Mouse (Mus musculus): ENCODE data around the gene Slc4a4.
"Not testable (repeated sequence)": the region's sequence is repeated elsewhere in the genome, so short reads cannot be mapped to it uniquely, and the experiment has no call there.

The Slc4a4 gene

GRCm38 (mm10) chr5:89090131-89090530, 203.5 kb downstream of the Slc4a4 start:
- DNase-seq, result no peak

- DNase-seq, result no peak
These were observed 209.8 kb downstream of the Slc4a4 start for GRCm38 (mm10) chr5:89096371-89096770.

- DNase-seq, result no peak
These were observed 210.7 kb downstream of the Slc4a4 start for GRCm38 (mm10) chr5:89097291-89097690.

GRCm38 (mm10) chr5:89098121-89098520, 211.5 kb downstream of the Slc4a4 start:
- no peak for DNase-seq

GRCm38 (mm10) chr5:89099886-89100285, 213.3 kb downstream of the Slc4a4 start:
- no peak for DNase-seq

- no peak for DNase-seq
These were observed 215.9 kb downstream of the Slc4a4 start for GRCm38 (mm10) chr5:89102560-89102959.

- no peak for DNase-seq
These were observed 218.7 kb downstream of the Slc4a4 start for GRCm38 (mm10) chr5:89105346-89105745.

- no peak for DNase-seq
These were observed 219.6 kb downstream of the Slc4a4 start for GRCm38 (mm10) chr5:89106217-89106616.

GRCm38 (mm10) chr5:89108809-89109208, 222.2 kb downstream of the Slc4a4 start:
- DNase-seq, result no peak

GRCm38 (mm10) chr5:89109832-89110231, 223.2 kb downstream of the Slc4a4 start:
- no peak for DNase-seq

- DNase-seq, result not testable (repeated sequence)
These were observed 225.4 kb downstream of the Slc4a4 start for GRCm38 (mm10) chr5:89111987-89112386.

- no peak for DNase-seq
These were observed 234.3 kb downstream of the Slc4a4 start for GRCm38 (mm10) chr5:89120881-89121280.

- DNase-seq, result no peak
These were observed 236.8 kb downstream of the Slc4a4 start for GRCm38 (mm10) chr5:89123270-89123903.

- no peak for DNase-seq
These were observed 241.6 kb downstream of the Slc4a4 start for GRCm38 (mm10) chr5:89128210-89128609.

- DNase-seq, result peak; percentile 27
These were observed 249.2 kb downstream of the Slc4a4 start for GRCm38 (mm10) chr5:89135776-89136175.

- no peak for DNase-seq
These were observed 253.5 kb downstream of the Slc4a4 start for GRCm38 (mm10) chr5:89140070-89140469.

- DNase-seq, result no peak
These were observed 255.1 kb downstream of the Slc4a4 start for GRCm38 (mm10) chr5:89141761-89142160.

GRCm38 (mm10) chr5:89146276-89146675, 259.7 kb downstream of the Slc4a4 start:
- DNase-seq, result no peak

- no peak for DNase-seq
These were observed 260.7 kb downstream of the Slc4a4 start for GRCm38 (mm10) chr5:89147282-89147790.

GRCm38 (mm10) chr5:89149436-89150040, 262.9 kb downstream of the Slc4a4 start:
- no peak for DNase-seq

- DNase-seq, result no peak
These were observed 264.5 kb downstream of the Slc4a4 start for GRCm38 (mm10) chr5:89151076-89151475.

GRCm38 (mm10) chr5:89171025-89171718, 284.6 kb downstream of the Slc4a4 start:
- no peak for DNase-seq

- DNase-seq, result no peak
These were observed 303.4 kb downstream of the Slc4a4 start for GRCm38 (mm10) chr5:89190063-89190462.

- no peak for DNase-seq
These were observed 308.0 kb downstream of the Slc4a4 start for GRCm38 (mm10) chr5:89194654-89195053.

Measured in right cerebral cortex, postnatal 14 days (tissue).